Mouse (Mus musculus) mouse trophoblast stem cell (cell line): ENCODE data around the gene Vmn2r2.

Source experiments
- in situ Hi-C, 2 experiments: fragments of 300-500 bp; cut with MseI, MboI; formaldehyde crosslinking; loops; 2 replicates in 1 of 2; 3 replicates in 1 of 2; pipeline ENCODE4 v1.15.1; 2025

Vmn2r2 gene

DNA sequence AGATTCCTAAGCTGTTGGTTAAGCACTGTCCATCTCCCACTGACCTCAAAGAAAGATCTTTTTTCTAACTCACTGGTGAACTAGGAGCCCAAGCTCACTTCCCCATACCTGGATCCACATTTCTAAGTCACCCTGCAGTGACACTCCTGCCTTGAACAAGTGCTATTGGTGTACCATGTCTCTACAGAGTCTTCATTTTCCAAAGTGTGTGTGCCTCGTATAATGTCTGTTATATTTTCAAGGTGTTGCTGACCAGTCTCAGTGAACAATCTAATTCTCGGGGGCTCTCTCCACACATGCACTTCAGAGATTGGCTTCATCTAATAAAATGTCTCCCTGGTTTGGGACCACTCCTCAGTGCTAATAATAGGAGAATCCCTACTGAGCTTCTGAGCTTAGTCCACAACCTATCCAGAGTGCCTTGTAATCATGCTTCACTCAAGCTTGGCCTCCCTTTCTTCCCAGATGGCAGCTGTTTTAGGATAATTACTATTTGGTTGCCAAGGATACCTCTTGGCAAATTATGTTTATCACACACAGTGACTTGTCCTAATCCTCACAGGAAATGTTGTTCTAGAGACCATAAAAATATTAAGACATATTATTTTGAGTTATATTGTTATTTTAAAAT is at the start of gene Vmn2r2:
Gene Vmn2r2, minus strand, starts transcription at position 51 of the 631 bp plus-strand sequence.
- in situ Hi-C loops, result no loop called here

- in situ Hi-C loops, result no loop called here
Measured at GRCm38 (mm10) chr3:64113352-64114046, 28.2 kb downstream of the Vmn2r2 start.

DNA sequence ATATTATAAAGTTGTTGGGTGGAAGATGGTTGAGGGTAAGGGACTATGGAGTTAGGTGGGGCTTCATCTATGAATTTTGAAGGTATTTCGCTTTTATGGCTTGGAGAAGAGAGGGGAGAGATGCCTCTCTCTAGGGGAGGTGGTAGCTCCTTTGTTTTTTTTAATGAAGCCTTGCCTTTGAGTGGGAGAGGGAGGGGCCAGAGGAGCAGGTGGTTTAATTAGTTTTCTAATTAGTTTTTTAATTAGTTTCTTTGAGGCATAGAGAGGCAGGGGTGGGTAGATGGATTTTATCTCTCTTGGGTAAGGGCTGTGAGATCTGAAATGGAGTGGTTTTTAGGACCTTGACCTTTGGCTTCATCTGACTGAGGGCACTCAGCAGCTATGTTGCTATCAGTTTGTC is 29.0 kb downstream of the Vmn2r2 start:
- in situ Hi-C loops, result no loop called here

- in situ Hi-C loops, result no loop called here
Measured at GRCm38 (mm10) chr3:64081247-64081646, 60.5 kb downstream of the Vmn2r2 start, which contains the start of gene Vmn2r1. Vmn2r1 (plus strand) TSS chr3:64081547.
